In genomic region chr3:103278561-103279181, GRCm38 (mm10) we compare ENCODE assay signal across 8 mouse cellular contexts. TPM values are rescaled to one million over a fixed set of nuclear protein-coding genes. Genes with fewer than 3 reads are reported as not detected.
DNase-seq lines count a peak whose midpoint lies in the region; ATAC-seq and TF ChIP-seq lines count a peak whose summit lies in the region.

No protein-coding gene starts in this region.

- H3K4me3 ChIP-seq in lung, adult 2 months (replicated peaks; ENCODE audit: extremely low read depth, low read depth, low read length) = peak overlapping the region; percentile 96
- H3K4me3 ChIP-seq in embryonic facial prominence, embryonic 14.5 days (ENCODE audit: low read depth, low read length) = peak overlapping the region; percentile 99
- peak overlapping the region; percentile 100 for H3K4me3 ChIP-seq in hindbrain, embryonic 10.5 days
- peak overlapping the region; percentile 79 for H3K4me3 ChIP-seq in limb, embryonic 13.5 days
- peak overlapping the region; percentile 71 for H3K4me3 ChIP-seq in myocyte

- H3K9ac ChIP-seq in embryonic facial prominence, embryonic 14.5 days (ENCODE audit: low read depth, low read length) = peak overlapping the region; percentile 99
- peak overlapping the region; percentile 99 for H3K9ac ChIP-seq in limb, embryonic 13.5 days

- H3K9me3 ChIP-seq in embryonic facial prominence, embryonic 14.5 days (ENCODE audit: control insufficient read depth, low read length) = no peaks in the 10 kb centered on the region
- H3K9me3 ChIP-seq in hindbrain, embryonic 10.5 days = no peaks in the 10 kb centered on the region
- H3K9me3 ChIP-seq in limb, embryonic 13.5 days = no peaks in the 10 kb centered on the region

- 7% methylated on average over 11 of the region's 11 CpGs for WGBS in lung, adult 2 months
- 4% methylated on average over 11 of the region's 11 CpGs for WGBS in embryonic facial prominence, embryonic 14.5 days
- 12% methylated on average over 11 of the region's 11 CpGs for WGBS in hindbrain, embryonic 10.5 days
- WGBS in limb, embryonic 13.5 days = 2% methylated on average over 11 of the region's 11 CpGs

- 0 out of 2 replicates have a peak, but pooled peaks cover 11% of the 10 kb centered on the region for H3K36me3 ChIP-seq in embryonic facial prominence, embryonic 14.5 days (ENCODE audit: control insufficient read depth, insufficient read depth, low read length)
- H3K36me3 ChIP-seq in hindbrain, embryonic 10.5 days = peaks cover 19% of the 10 kb centered on the region
- peaks cover 16% of the 10 kb centered on the region for H3K36me3 ChIP-seq in limb, embryonic 13.5 days
- H3K36me3 ChIP-seq in myocyte (ENCODE audit: control insufficient read depth, insufficient read depth) = no peaks in the 10 kb centered on the region

- 0 out of 2 replicates have a peak, but pooled peaks cover 4% of the 10 kb centered on the region for H3K4me1 ChIP-seq in lung, adult 2 months (ENCODE audit: control insufficient read depth, insufficient read depth, low read length)
- peaks cover 14% of the 10 kb centered on the region for H3K4me1 ChIP-seq in embryonic facial prominence, embryonic 14.5 days (ENCODE audit: control insufficient read depth, insufficient read depth, low read length)
- H3K4me1 ChIP-seq in hindbrain, embryonic 10.5 days (replicated peaks) = peaks cover 26% of the 10 kb centered on the region
- peaks cover 22% of the 10 kb centered on the region for H3K4me1 ChIP-seq in limb, embryonic 13.5 days

- H3K79me2 ChIP-seq in myocyte (ENCODE audit: control insufficient read depth, insufficient read depth) = peaks cover 35% of the 10 kb centered on the region

- ATAC-seq in embryonic facial prominence, embryonic 14.5 days (ENCODE audit: low read depth) = peak; percentile 10; the same call in 1 of the 2 replicates
- ATAC-seq in limb, embryonic 13.5 days (ENCODE audit: low FRiP score, low read depth) = no peak
- ATAC-seq in megakaryocyte-erythroid progenitor cell, adult 5-6 weeks (replicated peaks; ENCODE audit: low FRiP score, low TSS enrichment, poor library complexity, severe bottlenecking) = no peak; the same call in 1 of the 2 replicates

- H3ac ChIP-seq in myocyte (ENCODE audit: control insufficient read depth, insufficient read length) = peak overlapping the region; percentile 78

- H3K27ac ChIP-seq in embryonic facial prominence, embryonic 14.5 days (replicated peaks; ENCODE audit: low read depth, low read length) = peak overlapping the region; percentile 96
- peak overlapping the region; percentile 100 for H3K27ac ChIP-seq in hindbrain, embryonic 10.5 days
- H3K27ac ChIP-seq in limb, embryonic 13.5 days = peak overlapping the region; percentile 96

- TF ChIP-seq CTCF in lung, adult 2 months (IDR thresholded peaks at IDR 0.05; ENCODE audit: insufficient read depth, low read length) = no peak

- H3K27me3 ChIP-seq in embryonic facial prominence, embryonic 14.5 days (replicated peaks; ENCODE audit: control insufficient read depth, insufficient read depth, low read length) = no peaks in the 10 kb centered on the region
- H3K27me3 ChIP-seq in hindbrain, embryonic 10.5 days (ENCODE audit: insufficient read depth, poor library complexity, severe bottlenecking) = no peaks in the 10 kb centered on the region
- H3K27me3 ChIP-seq in limb, embryonic 13.5 days = no peaks in the 10 kb centered on the region
- no peaks in the 10 kb centered on the region for H3K27me3 ChIP-seq in myocyte (ENCODE audit: control insufficient read depth, insufficient read depth, insufficient read length)

- no peak for TF ChIP-seq POLR2A in lung, adult 2 months (IDR thresholded peaks at IDR 0.05; ENCODE audit: borderline replicate concordance, extremely low read depth, low read depth, low read length)
- no peak for TF ChIP-seq POLR2A in myocyte (IDR thresholded peaks at IDR 0.05; ENCODE audit: insufficient read length, low read depth)

- peak overlapping the region; percentile 58 for H3K4me2 ChIP-seq in embryonic facial prominence, embryonic 14.5 days (ENCODE audit: low read depth, low read length)
- H3K4me2 ChIP-seq in limb, embryonic 13.5 days (replicated peaks) = peak overlapping the region; percentile 79
- H3K4me2 ChIP-seq in myocyte (ENCODE audit: low read depth) = peak overlapping the region; percentile 95

- peak; percentile 55 for DNase-seq in lung, adult 2 months
- DNase-seq in lung, postnatal 14 days = no peak
- peak; percentile 34 for DNase-seq in ZHBTc4 (ENCODE audit: low read depth, low spot score)
- DNase-seq in embryonic facial prominence, embryonic 14.5 days (ENCODE audit: low spot score) = peak; percentile 73
- peak; percentile 36 for DNase-seq in hindbrain, embryonic 10.5 days (ENCODE audit: low spot score)

TF ChIP-seq in myocyte, 11 proteins besides CTCF, POLR2A, EP300 and RAD21:
- TF ChIP-seq REST (IDR thresholded peaks at IDR 0.05; ENCODE audit: insufficient read depth, insufficient read length) (no peak), MAX (IDR thresholded peaks at IDR 0.05; ENCODE audit: low read depth) (no peak), E2F4 (IDR thresholded peaks at IDR 0.05; ENCODE audit: insufficient read depth) (no peak), SRF (IDR thresholded peaks at IDR 0.05; ENCODE audit: control insufficient read depth, insufficient read length, low read depth) (no peak), TCF3 (IDR thresholded peaks at IDR 0.05; ENCODE audit: insufficient read length, low read depth) (no peak), TCF12 (IDR thresholded peaks at IDR 0.05; ENCODE audit: insufficient read depth, poor library complexity, severe bottlenecking) (no peak), MYOG (IDR thresholded peaks at IDR 0.05; ENCODE audit: control insufficient read depth in 1 of 3, insufficient read depth in 1 of 3, insufficient read length in 2 of 3, low read depth in 2 of 3) (no peak), USF1 (IDR thresholded peaks at IDR 0.05; ENCODE audit: low read depth) (no peak), MYOD1 (IDR thresholded peaks at IDR 0.05; ENCODE audit: control insufficient read depth in 1 of 3, insufficient read length in 2 of 3, low read depth in 2 of 3) (no peak), POLR2AphosphoS2 (IDR thresholded peaks at IDR 0.05; ENCODE audit: insufficient read length, low read depth) (no peak), CEBPB (IDR thresholded peaks at IDR 0.05; ENCODE audit: insufficient read depth, poor library complexity, severe bottlenecking) (no peak)

RNA-seq across cellular contexts. Expression of gene Trim33, which starts 0.4 kb away (rescaled TPM):
- polyA plus RNA-seq in lung, adult 2 months (2012; rRNA removed) = 8.0 and 9.7 TPM in 2 replicates
- polyA plus RNA-seq in embryonic facial prominence, embryonic 14.5 days (2014; fragmentation: Nextera tagmentation; extraction: Ambion mirVana) = 16.1 and 17.3 TPM in 2 replicates
- 26.2 and 29.4 TPM in 2 replicates for polyA plus RNA-seq in hindbrain, embryonic 10.5 days (2016; fragmentation: Nextera tagmentation; extraction: Ambion mirVana)
- polyA plus RNA-seq in limb, embryonic 13.5 days (2015; fragmentation: Nextera tagmentation; extraction: Ambion mirVana) = 29.8 and 34.6 TPM in 2 replicates
- polyA plus RNA-seq in myocyte (2012; fragmentation: generic; extraction: Trizol) = 5.6 TPM
- total RNA-seq in megakaryocyte-erythroid progenitor cell, adult 5-6 weeks (2014; fragmentation: Nextera tagmentation) = 87.1 and 90.4 TPM in 2 replicates
- 68.0 and 93.9 TPM in 2 replicates for total RNA-seq in megakaryocyte-erythroid progenitor cell, adult 5-6 weeks (2017)
